Mouse (Mus musculus) neural tube, embryonic 11.5 days (tissue): ENCODE results near the gene Lce1d. TPM values are rescaled to one million over a fixed set of nuclear protein-coding genes. Genes with fewer than 3 reads are reported as not detected.

Experiments
- ATAC-seq: fragments of 200-750 bp; cut with Nextera tagmentation; 2 replicates; pipeline ENCODE4 v1.8.0; 2017; ENCODE audit warnings: moderate number of reproducible peaks, mild to moderate bottlenecking, moderate TSS enrichment, moderate library complexity; ENCODE audit not compliant: insufficient read depth, low FRiP score, low TSS enrichment
- DNase-seq: peaks from one replicate; pipeline ENCODE4 v3.0.0-alpha.2; 2015; ENCODE audit warnings: low spot score
- H3K27ac ChIP-seq: fragments of 300-500 bp; sonication (generic); 2 replicates; pipeline ENCODE4 v1.5.1; 2014; ENCODE audit warnings: low read depth, mild to moderate bottlenecking, low read length
- H3K27me3 ChIP-seq: fragments of 300-500 bp; sonication (generic); 2 replicates; pipeline ENCODE4 v1.6.1; 2014; ENCODE audit warnings: mild to moderate bottlenecking, low read length, mixed read lengths; ENCODE audit not compliant: control insufficient read depth, insufficient read depth
- H3K36me3 ChIP-seq: fragments of 300-500 bp; sonication (generic); 2 replicates; pipeline ENCODE4 v1.6.1; 2014; ENCODE audit warnings: mild to moderate bottlenecking, low read length, moderate library complexity, mixed read lengths; ENCODE audit not compliant: control insufficient read depth, insufficient read depth
- H3K4me1 ChIP-seq: fragments of 300-500 bp; sonication (generic); 2 replicates; pipeline ENCODE4 v1.6.1; 2014; ENCODE audit warnings: low read length, mixed read lengths; ENCODE audit not compliant: control insufficient read depth, insufficient read depth
- H3K4me2 ChIP-seq: fragments of 300-500 bp; sonication (generic); 2 replicates; pipeline ENCODE4 v1.6.1; 2014; ENCODE audit warnings: low read depth, mild to moderate bottlenecking, moderate library complexity
- H3K4me3 ChIP-seq: fragments of 300-500 bp; sonication (generic); 2 replicates; pipeline ENCODE4 v1.5.1; 2014; ENCODE audit warnings: low read depth, low read length
- H3K9ac ChIP-seq: fragments of 300-500 bp; sonication (generic); 2 replicates; pipeline ENCODE4 v1.6.1; 2014; ENCODE audit warnings: mild to moderate bottlenecking, low read length
- H3K9me3 ChIP-seq: fragments of 300-500 bp; sonication (generic); 2 replicates; pipeline ENCODE4 v1.6.1; 2016; ENCODE audit warnings: low read length; ENCODE audit not compliant: control insufficient read depth
- WGBS: fragments of 180-500 bp; shearing (Covaris S2); extraction: QIAGEN DNeasy Blood & Tissue Kit; methylation state at CpG from one replicate; pipeline ENCODE4 v1.1.7; 2014; 5-methylcytosine and 5-hydroxymethylcytosine counted together
- polyA plus RNA-seq: library from polyadenylated mRNA; unstranded; fragments of >200 nt; fragmentation: Nextera tagmentation; extraction: Ambion mirVana; gene quantifications from 2 replicates; pipeline ENCODE4 v1.2.1, GENCODE M21; 2014

The Lce1d gene
- polyA plus RNA-seq, 1 experiment from 2014 or later = not detected

GRCm38 (mm10) chr3:92670215-92670614 lies 16.8 kb downstream of the Lce1d start, which contains the start of gene Lce1a2:
Lce1a2 (minus strand) TSS chr3:92670315.
- Histone ChIP-seq H3K4me3 (no peak within 1 kb of the TSS), H3K4me1 (no peaks in the 10 kb centered on the region), H3K9ac (no peak within 1 kb of the TSS), H3K36me3 (no peaks in the 10 kb centered on the region), H3K27ac (no peak within 1 kb of the TSS), H3K9me3 (no peaks in the 10 kb centered on the region), H3K27me3 (no peaks in the 10 kb centered on the region), H3K4me2 (no peak within 1 kb of the TSS)
- DNase-seq = no peak
- no peak for ATAC-seq

GRCm38 (mm10) chr3:92656826-92657225 lies 30.2 kb downstream of the Lce1d start, which contains the start of gene Lce1b:
Lce1b (minus strand) TSS chr3:92656926.
- Histone ChIP-seq H3K27ac (no peak within 1 kb of the TSS), H3K4me2 (no peak within 1 kb of the TSS), H3K4me1 (no peaks in the 10 kb centered on the region), H3K4me3 (no peak within 1 kb of the TSS), H3K9ac (no peak within 1 kb of the TSS), H3K27me3 (no peaks in the 10 kb centered on the region), H3K36me3 (no peaks in the 10 kb centered on the region), H3K9me3 (no peaks in the 10 kb centered on the region)
- no peak for DNase-seq
- no peak for ATAC-seq

GRCm38 (mm10) chr3:92648207-92648606 lies 38.8 kb downstream of the Lce1d start, which contains the start of gene Lce1a1:
Lce1a1 (minus strand) TSS chr3:92648307.
- Histone ChIP-seq H3K4me1 (no peaks in the 10 kb centered on the region), H3K36me3 (no peaks in the 10 kb centered on the region), H3K9ac (no peak within 1 kb of the TSS), H3K4me3 (no peak within 1 kb of the TSS), H3K4me2 (no peak within 1 kb of the TSS), H3K27me3 (no peaks in the 10 kb centered on the region), H3K27ac (no peak within 1 kb of the TSS), H3K9me3 (no peaks in the 10 kb centered on the region)
- WGBS = 100% methylated on average over 1 of the region's 1 CpGs
- no peak for DNase-seq
- ATAC-seq = no peak

GRCm38 (mm10) chr3:92639854-92640253 lies 47.2 kb downstream of the Lce1d start:
- H3K9ac ChIP-seq = no peak overlapping the region

GRCm38 (mm10) chr3:92638653-92638991 lies 48.4 kb downstream of the Lce1d start:
- no peak for ATAC-seq
- H3K4me3 ChIP-seq = no peak overlapping the region
- no peaks in the 10 kb centered on the region for H3K27me3 ChIP-seq
- DNase-seq = no peak
- no peak overlapping the region for H3K27ac ChIP-seq
- H3K4me2 ChIP-seq = no peak overlapping the region
- H3K4me1 ChIP-seq = no peaks in the 10 kb centered on the region
- no peaks in the 10 kb centered on the region for H3K9me3 ChIP-seq
- 87% methylated on average over 3 of the region's 3 CpGs for WGBS
- H3K36me3 ChIP-seq = no peaks in the 10 kb centered on the region
- H3K9ac ChIP-seq = no peak overlapping the region

More at GRCm38 (mm10) chr3:92639854-92640253, 47.2 kb downstream of the Lce1d start:
- Histone ChIP-seq H3K9me3 (no peaks in the 10 kb centered on the region), H3K27me3 (no peaks in the 10 kb centered on the region), H3K36me3 (no peaks in the 10 kb centered on the region), H3K27ac (no peak overlapping the region), H3K4me1 (no peaks in the 10 kb centered on the region), H3K4me2 (no peak overlapping the region), H3K4me3 (no peak overlapping the region)
- ATAC-seq (no peak), DNase-seq (no peak)
- 92% methylated on average over 15 of the region's 15 CpGs for WGBS

GRCm38 (mm10) chr3:92637745-92638652 lies 49.0 kb downstream of the Lce1d start:
- ATAC-seq (no peak), DNase-seq (no peak)

More at GRCm38 (mm10) chr3:92637745-92638652, 49.0 kb downstream of the Lce1d start:
- Histone ChIP-seq H3K36me3 (no peaks in the 10 kb centered on the region), H3K9ac (no peak overlapping the region), H3K4me1 (no peaks in the 10 kb centered on the region), H3K27me3 (no peaks in the 10 kb centered on the region), H3K4me2 (no peak overlapping the region), H3K27ac (no peak overlapping the region), H3K9me3 (no peaks in the 10 kb centered on the region), H3K4me3 (no peak overlapping the region)
- WGBS = 52% methylated on average over 1 of the region's 1 CpGs

Other genes starting within 250 kb of the Lce1d start
- gene Sprr1b, start 248.4 kb downstream of the Lce1d start, polyA plus RNA-seq = not detected in 2 replicates
- not detected in 2 replicates for gene Sprr3, start 228.5 kb downstream of the Lce1d start, polyA plus RNA-seq
- not detected in 2 replicates for gene Sprr1a, start 201.3 kb downstream of the Lce1d start, polyA plus RNA-seq
- gene Sprr4, start 186.7 kb downstream of the Lce1d start, polyA plus RNA-seq = not detected in 2 replicates
- gene 2310046K23Rik, start 152.7 kb downstream of the Lce1d start, polyA plus RNA-seq = not detected in 2 replicates
- gene Ivl, start 113.5 kb downstream of the Lce1d start, polyA plus RNA-seq = not detected in 2 replicates
- gene Smcp, start 98.2 kb downstream of the Lce1d start, polyA plus RNA-seq = not detected in 2 replicates
- not detected in 2 replicates for gene 2210017I01Rik, start 79.7 kb downstream of the Lce1d start, polyA plus RNA-seq
- gene Lce6a, start 65.5 kb downstream of the Lce1d start, polyA plus RNA-seq = not detected in 2 replicates
- gene Lce1a1, start 38.9 kb downstream of the Lce1d start, polyA plus RNA-seq = not detected in 2 replicates
- not detected in 2 replicates for gene Lce1b, start 30.3 kb downstream of the Lce1d start, polyA plus RNA-seq
- not detected in 2 replicates for gene Lce1a2, start 16.9 kb downstream of the Lce1d start, polyA plus RNA-seq
- gene Lce1c, start 8.0 kb downstream of the Lce1d start, polyA plus RNA-seq = not detected in 2 replicates
- not detected in 2 replicates for gene Lce1e, start 21.9 kb upstream of the Lce1d start, polyA plus RNA-seq
- not detected in 2 replicates for gene Lce1f, start 33.1 kb upstream of the Lce1d start, polyA plus RNA-seq
- gene Gm38119, start 51.9 kb upstream of the Lce1d start, polyA plus RNA-seq = not detected in 2 replicates
- not detected in 2 replicates for gene Lce1g, start 65.1 kb upstream of the Lce1d start, polyA plus RNA-seq
- not detected in 2 replicates for gene Lce1h, start 77.9 kb upstream of the Lce1d start, polyA plus RNA-seq
- gene Lce1i, start 91.7 kb upstream of the Lce1d start, polyA plus RNA-seq = not detected in 2 replicates
- not detected in 2 replicates for gene Lce1j, start 103.3 kb upstream of the Lce1d start, polyA plus RNA-seq
- gene Lce1k, start 120.7 kb upstream of the Lce1d start, polyA plus RNA-seq = not detected in 2 replicates
- gene Kprp, start 140.0 kb upstream of the Lce1d start, polyA plus RNA-seq = not detected in 2 replicates
- gene Lce1l, start 164.1 kb upstream of the Lce1d start, polyA plus RNA-seq = not detected in 2 replicates
- not detected in 2 replicates for gene 2310050C09Rik, start 183.0 kb upstream of the Lce1d start, polyA plus RNA-seq
- not detected in 2 replicates for gene Lce3a, start 239.0 kb upstream of the Lce1d start, polyA plus RNA-seq
- gene Lce3b, start 245.8 kb upstream of the Lce1d start, polyA plus RNA-seq = not detected in 2 replicates